Mouse (Mus musculus): Measurements from ENCODE around the gene Scn3a.

DNA sequence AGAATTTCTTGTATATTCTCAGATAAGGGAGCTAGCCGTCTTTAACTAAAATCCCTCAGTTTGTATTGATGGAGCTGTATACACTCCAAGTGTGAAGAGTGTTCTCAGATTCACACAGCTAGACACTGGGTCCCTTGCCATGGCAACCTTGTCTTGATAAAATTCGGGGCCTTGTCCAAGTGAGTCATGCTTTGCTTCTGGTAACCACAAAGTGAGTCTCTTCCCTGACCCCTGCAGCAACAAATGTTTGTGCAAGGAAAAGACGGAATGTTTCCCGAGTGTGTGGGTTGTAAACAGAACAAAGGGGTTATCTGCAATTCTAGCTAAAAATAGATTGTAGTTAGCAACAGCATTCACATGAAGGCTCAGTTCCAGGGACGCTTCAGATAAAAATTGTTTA lies 125.9 kb downstream of the Scn3a start:
- TF ChIP-seq ZC3H11A (IDR thresholded peaks at IDR 0.05; ENCODE audit: borderline replicate concordance, low read depth, low read length): no peak
- no peak for TF ChIP-seq MAFK (IDR thresholded peaks at IDR 0.05; ENCODE audit: insufficient read depth, low read depth, low read length)
- TF ChIP-seq CHD2 (IDR thresholded peaks at IDR 0.05; ENCODE audit: low read depth, low read length): no peak
- TF ChIP-seq ZNF384 (IDR thresholded peaks at IDR 0.05; ENCODE audit: low read depth, low read length): no peak
